Mouse (Mus musculus) midbrain, embryonic 16.5 days (tissue): ENCODE results near the gene Clstn2. TPM values are rescaled to one million over a fixed set of nuclear protein-coding genes. Genes with fewer than 3 reads are reported as not detected.

Experiments used
- ATAC-seq: fragments of 200-750 bp; cut with Nextera tagmentation; 2 replicates; pipeline ENCODE4 v1.8.0; 2017; ENCODE audit warnings: moderate TSS enrichment
- H3K27ac ChIP-seq: fragments of 300-500 bp; sonication (generic); 2 replicates; pipeline ENCODE4 v1.5.1; 2014; ENCODE audit warnings: mild to moderate bottlenecking, low read length, mixed read lengths
- H3K27me3 ChIP-seq: fragments of 300-500 bp; sonication (generic); 2 replicates; pipeline ENCODE4 v1.6.1; 2014; ENCODE audit warnings: low read depth, low read length, mixed read lengths; ENCODE audit not compliant: control insufficient read depth, insufficient read depth
- H3K36me3 ChIP-seq: fragments of 300-500 bp; sonication (generic); 2 replicates; pipeline ENCODE4 v1.6.1; 2014; ENCODE audit warnings: mild to moderate bottlenecking, low read length, moderate library complexity, mixed read lengths; ENCODE audit not compliant: control insufficient read depth, insufficient read depth
- H3K4me1 ChIP-seq: fragments of 300-500 bp; sonication (generic); 2 replicates; pipeline ENCODE4 v1.6.1; 2014; ENCODE audit warnings: mild to moderate bottlenecking, low read length, mixed read lengths; ENCODE audit not compliant: control insufficient read depth, insufficient read depth
- H3K4me2 ChIP-seq: fragments of 300-500 bp; sonication (generic); 2 replicates; pipeline ENCODE4 v1.6.1; 2014; ENCODE audit warnings: mild to moderate bottlenecking, low read length, mixed read lengths
- H3K4me3 ChIP-seq: fragments of 300-500 bp; sonication (generic); 2 replicates; pipeline ENCODE4 v1.5.1; 2014; ENCODE audit warnings: low read depth, mild to moderate bottlenecking, low read length, moderate library complexity, mixed read lengths
- H3K9ac ChIP-seq: fragments of 300-500 bp; sonication (generic); 2 replicates; pipeline ENCODE4 v1.6.1; 2014; ENCODE audit warnings: low read depth, low read length, mixed read lengths
- H3K9me3 ChIP-seq: fragments of 300-500 bp; sonication (generic); replicated peaks from 2 replicates; pipeline ENCODE4 v1.6.1; 2014; ENCODE audit warnings: mild to moderate bottlenecking, low read length, mixed read lengths; ENCODE audit not compliant: control insufficient read depth, poor library complexity, severe bottlenecking
- WGBS: fragments of 180-500 bp; shearing (Covaris S2); extraction: QIAGEN DNeasy Blood & Tissue Kit; methylation state at CpG from one replicate; pipeline ENCODE4 v1.1.7; 2014; 5-methylcytosine and 5-hydroxymethylcytosine counted together
- polyA plus RNA-seq: library from polyadenylated mRNA; unstranded; fragments of >200 nt; fragmentation: Nextera tagmentation; extraction: Ambion mirVana; gene quantifications from 2 replicates; pipeline ENCODE4 v1.2.1, GENCODE M21; 2015

The Clstn2 gene
- polyA plus RNA-seq, 1 experiment from 2014 or later, result 10.2 TPM

DNA sequence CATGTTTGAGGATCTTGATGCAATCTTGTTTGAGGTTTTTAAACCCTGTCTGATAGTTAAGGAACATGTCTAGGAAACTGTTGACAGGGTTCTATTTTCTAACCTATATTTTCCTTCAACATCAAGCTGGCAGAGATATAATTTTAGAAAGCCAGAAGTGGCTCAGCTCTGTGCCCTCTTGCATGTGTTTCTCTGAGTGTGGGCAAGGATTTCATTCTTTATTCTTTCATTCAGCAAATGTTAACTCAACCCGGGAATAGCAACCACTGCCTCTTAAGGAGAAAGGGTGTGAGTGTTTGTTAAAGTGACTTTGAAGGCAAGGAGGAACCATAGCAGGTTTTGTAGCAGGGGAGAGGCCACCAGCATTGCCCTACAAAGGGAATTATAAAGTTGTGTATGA lies 337.7 kb downstream of the Clstn2 start:
- Histone ChIP-seq H3K36me3 (no peaks in the 10 kb centered on the region), H3K9ac (no peak overlapping the region), H3K4me2 (no peak overlapping the region), H3K4me3 (no peak overlapping the region), H3K9me3 (no peaks in the 10 kb centered on the region), H3K27me3 (peaks cover 4% of the 10 kb centered on the region; the same call in 1 of the 2 replicates), H3K4me1 (no peaks in the 10 kb centered on the region), H3K27ac (no peak overlapping the region)
- ATAC-seq, result no peak
- 53% methylated on average over 1 of the region's 1 CpGs for WGBS

DNA sequence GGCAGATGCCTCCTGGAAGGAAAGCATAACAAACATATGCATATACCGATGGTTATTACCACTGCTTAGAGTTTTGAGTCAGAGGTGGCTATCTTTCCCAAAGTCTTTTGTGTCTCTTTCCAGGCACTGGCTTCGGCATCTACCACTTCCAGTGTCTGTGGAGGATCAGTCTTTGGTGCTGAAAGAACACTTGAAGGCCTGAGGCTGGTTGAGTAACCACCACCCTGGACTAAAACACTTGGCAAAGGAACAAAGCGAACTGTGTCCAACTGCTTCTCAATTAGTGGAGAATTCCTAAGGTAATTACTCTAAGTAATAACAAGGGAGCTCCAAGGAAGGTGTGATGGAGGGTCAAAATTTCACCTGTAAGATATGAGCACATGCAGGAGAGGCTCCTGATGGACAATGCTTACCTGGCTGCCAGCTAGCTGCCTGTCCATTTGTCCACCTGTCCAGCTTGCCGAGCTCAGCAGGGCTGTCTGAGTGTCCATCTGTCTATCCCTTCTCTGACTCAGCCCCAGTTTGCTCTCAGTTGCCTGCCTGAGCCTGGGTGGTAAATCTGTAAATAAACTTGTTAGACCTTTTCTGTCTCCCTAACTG lies 346.1 kb downstream of the Clstn2 start:
- 88% methylated on average over 4 of the region's 4 CpGs for WGBS
- H3K4me2 ChIP-seq, result no peak overlapping the region

DNA sequence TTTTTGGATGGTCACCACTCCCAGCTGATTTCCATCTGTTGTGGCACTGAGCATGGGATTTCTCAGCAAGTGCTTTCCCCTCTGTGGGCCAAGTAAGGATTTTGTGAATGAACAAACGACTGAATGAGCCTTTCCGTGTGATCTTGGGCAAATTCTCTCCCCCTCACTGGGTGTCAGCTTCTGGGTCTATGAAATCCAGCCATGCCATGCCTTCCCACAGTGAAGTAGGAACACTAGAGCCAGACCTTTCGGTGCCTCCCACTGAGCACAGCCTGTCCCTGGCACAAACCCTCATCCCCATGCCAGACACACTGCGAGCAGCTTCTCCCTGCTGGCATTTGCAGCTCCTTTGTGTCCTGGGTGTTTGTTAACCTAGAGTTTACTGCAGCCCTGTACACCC lies 347.3 kb downstream of the Clstn2 start:
- H3K9ac ChIP-seq, result no peak overlapping the region
- H3K4me1 ChIP-seq, result no peaks in the 10 kb centered on the region
- H3K4me2 ChIP-seq, result no peak overlapping the region
- H3K9me3 ChIP-seq, result no peaks in the 10 kb centered on the region
- WGBS, result 59% methylated on average over 4 of the region's 4 CpGs
- H3K27ac ChIP-seq, result no peak overlapping the region
- ATAC-seq, result peak; percentile 64
- no peaks in the 10 kb centered on the region for H3K27me3 ChIP-seq
- H3K36me3 ChIP-seq, result no peaks in the 10 kb centered on the region
- no peak overlapping the region for H3K4me3 ChIP-seq

More for the DNA sequence above, 346.1 kb downstream of the Clstn2 start:
- Histone ChIP-seq H3K4me1 (no peaks in the 10 kb centered on the region), H3K27me3 (no peaks in the 10 kb centered on the region), H3K27ac (no peak overlapping the region), H3K36me3 (no peaks in the 10 kb centered on the region), H3K9me3 (no peaks in the 10 kb centered on the region), H3K4me3 (no peak overlapping the region), H3K9ac (no peak overlapping the region)
- no peak for ATAC-seq

- Histone ChIP-seq H3K9ac (no peak overlapping the region), H3K4me2 (no peak overlapping the region), H3K9me3 (no peaks in the 10 kb centered on the region), H3K4me1 (no peaks in the 10 kb centered on the region), H3K27me3 (no peaks in the 10 kb centered on the region), H3K4me3 (no peak overlapping the region), H3K27ac (no peak overlapping the region), H3K36me3 (no peaks in the 10 kb centered on the region)
- no peak for ATAC-seq
These were observed 353.1 kb downstream of the Clstn2 start for GRCm38 (mm10) chr9:97679878-97680277.

DNA sequence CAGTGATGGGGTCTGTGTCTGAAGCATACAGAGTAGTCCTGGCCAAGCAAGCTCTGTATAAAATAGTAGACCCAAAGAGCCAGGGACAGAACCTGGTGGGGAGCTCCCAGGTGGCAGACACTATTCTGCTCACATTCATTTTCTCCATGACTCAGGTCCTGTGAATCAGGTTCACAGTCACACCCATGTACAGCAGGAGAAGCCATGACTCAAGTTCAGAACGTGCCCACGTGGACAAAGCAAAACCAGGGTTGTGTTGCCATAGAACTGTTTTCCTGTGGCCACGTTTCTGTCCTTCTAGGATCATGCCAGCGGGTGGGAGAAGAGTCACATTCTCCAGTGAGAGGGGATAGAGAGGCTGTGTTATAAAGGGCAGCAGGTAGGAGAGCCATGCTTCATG lies 353.9 kb downstream of the Clstn2 start:
- H3K9ac ChIP-seq, result no peak overlapping the region
- no peaks in the 10 kb centered on the region for H3K9me3 ChIP-seq
- no peak overlapping the region for H3K4me3 ChIP-seq
- 85% methylated on average over 4 of the region's 4 CpGs for WGBS
- no peaks in the 10 kb centered on the region for H3K27me3 ChIP-seq
- no peak overlapping the region for H3K4me2 ChIP-seq
- no peak overlapping the region for H3K27ac ChIP-seq
- no peaks in the 10 kb centered on the region for H3K36me3 ChIP-seq
- ATAC-seq, result no peak
- no peaks in the 10 kb centered on the region for H3K4me1 ChIP-seq

- Histone ChIP-seq H3K36me3 (no peaks in the 10 kb centered on the region), H3K4me1 (no peaks in the 10 kb centered on the region), H3K9ac (no peak overlapping the region), H3K27me3 (no peaks in the 10 kb centered on the region), H3K27ac (no peak overlapping the region), H3K4me3 (no peak overlapping the region), H3K9me3 (no peaks in the 10 kb centered on the region), H3K4me2 (no peak overlapping the region)
- 70% methylated on average over 3 of the region's 3 CpGs for WGBS
- ATAC-seq, result no peak
These were observed 355.9 kb downstream of the Clstn2 start for GRCm38 (mm10) chr9:97677075-97677474.

GRCm38 (mm10) chr9:97672681-97673080 lies 360.3 kb downstream of the Clstn2 start:
- Histone ChIP-seq H3K27me3 (no peaks in the 10 kb centered on the region), H3K4me2 (no peak overlapping the region), H3K36me3 (no peaks in the 10 kb centered on the region), H3K4me3 (no peak overlapping the region), H3K9me3 (no peaks in the 10 kb centered on the region), H3K9ac (no peak overlapping the region), H3K27ac (no peak overlapping the region), H3K4me1 (no peaks in the 10 kb centered on the region)
- WGBS, result 9% methylated on average over 5 of the region's 5 CpGs
- ATAC-seq, result no peak

GRCm38 (mm10) chr9:97672224-97672623 lies 360.8 kb downstream of the Clstn2 start:
- Histone ChIP-seq H3K4me1 (no peaks in the 10 kb centered on the region), H3K4me3 (no peak overlapping the region), H3K4me2 (no peak overlapping the region), H3K9ac (no peak overlapping the region), H3K9me3 (no peaks in the 10 kb centered on the region), H3K27ac (no peak overlapping the region), H3K36me3 (no peaks in the 10 kb centered on the region), H3K27me3 (no peaks in the 10 kb centered on the region)
- ATAC-seq, result no peak
- WGBS, result 10% methylated on average over 1 of the region's 1 CpGs

- Histone ChIP-seq H3K4me2 (no peak overlapping the region), H3K9me3 (no peaks in the 10 kb centered on the region), H3K4me1 (no peaks in the 10 kb centered on the region), H3K27me3 (no peaks in the 10 kb centered on the region), H3K4me3 (no peak overlapping the region), H3K27ac (no peak overlapping the region), H3K36me3 (no peaks in the 10 kb centered on the region), H3K9ac (no peak overlapping the region)
- no peak for ATAC-seq
- WGBS, result 76% methylated on average over 8 of the region's 8 CpGs
These were observed 362.3 kb downstream of the Clstn2 start for GRCm38 (mm10) chr9:97670666-97671065.
